Mouse (Mus musculus): ENCODE data around the gene BC025920. TPM values are rescaled to one million over a fixed set of nuclear protein-coding genes. Genes with fewer than 3 reads are reported as not detected.

BC025920 gene
- total and polyA plus RNA-seq, 2 experiments from 2014 or later: 0.44 to 1.7 TPM

GRCm38 (mm10) chr10:81597137-81597950, 8.7 kb upstream of the BC025920 start:
- peak; percentile 16 for ATAC-seq (ENCODE audit: insufficient read depth, low read depth)
- Histone ChIP-seq H3K4me3 (ENCODE audit: low read depth, low read length) (peak overlapping the region; percentile 36), H3K4me1 (ENCODE audit: control insufficient read depth, insufficient read depth) (peaks cover 43% of the 10 kb centered on the region), H3K27ac (ENCODE audit: low read depth) (peak overlapping the region; percentile 68), H3K36me3 (replicated peaks; ENCODE audit: control insufficient read depth, insufficient read depth, low read length) (no peaks in the 10 kb centered on the region), H3K4me2 (ENCODE audit: low read depth, low read length) (peak overlapping the region; percentile 56), H3K9me3 (replicated peaks; ENCODE audit: control insufficient read depth, low read length) (no peaks in the 10 kb centered on the region), H3K9ac (replicated peaks; ENCODE audit: low read depth, low read length) (peak overlapping the region; percentile 25; the same call in 1 of the 2 replicates), H3K27me3 (ENCODE audit: control insufficient read depth, insufficient read depth, low read length) (0 out of 2 replicates have a peak, but pooled peaks cover 8% of the 10 kb centered on the region)
- peak; percentile 44 for DNase-seq (ENCODE audit: low spot score)
- 3% methylated on average over 11 of the region's 12 CpGs for WGBS
- TF ChIP-seq CTCF (IDR thresholded peaks at IDR 0.05; ENCODE audit: low read depth) (no peak), EP300 (IDR thresholded peaks at IDR 0.05; ENCODE audit: low read depth) (no peak)

GRCm38 (mm10) chr10:81598342-81598741, 7.7 kb upstream of the BC025920 start:
- H3K4me3 ChIP-seq (ENCODE audit: low read depth, low read length): no peak overlapping the region
- no peak overlapping the region for H3K27ac ChIP-seq (ENCODE audit: low read depth)
- 0 out of 2 replicates have a peak, but pooled peaks cover 8% of the 10 kb centered on the region for H3K27me3 ChIP-seq (ENCODE audit: control insufficient read depth, insufficient read depth, low read length)
- no peak for DNase-seq (ENCODE audit: low spot score)
- H3K9me3 ChIP-seq (replicated peaks; ENCODE audit: control insufficient read depth, low read length): no peaks in the 10 kb centered on the region
- TF ChIP-seq EP300 (IDR thresholded peaks at IDR 0.05; ENCODE audit: low read depth) (no peak), CTCF (IDR thresholded peaks at IDR 0.05; ENCODE audit: low read depth) (no peak)
- H3K9ac ChIP-seq (replicated peaks; ENCODE audit: low read depth, low read length): no peak overlapping the region
- H3K4me1 ChIP-seq (ENCODE audit: control insufficient read depth, insufficient read depth): peaks cover 43% of the 10 kb centered on the region
- WGBS: 52% methylated on average over 3 of the region's 3 CpGs
- no peaks in the 10 kb centered on the region for H3K36me3 ChIP-seq (replicated peaks; ENCODE audit: control insufficient read depth, insufficient read depth, low read length)
- H3K4me2 ChIP-seq (ENCODE audit: low read depth, low read length): no peak overlapping the region
- no peak for ATAC-seq (ENCODE audit: insufficient read depth, low read depth)

GRCm38 (mm10) chr10:81598871-81599270, 7.2 kb upstream of the BC025920 start:
- WGBS: 57% methylated on average over 6 of the region's 6 CpGs
- H3K4me3 ChIP-seq (ENCODE audit: low read depth, low read length): no peak overlapping the region

GRCm38 (mm10) chr10:81599630-81600029, 6.4 kb upstream of the BC025920 start:
- DNase-seq (ENCODE audit: low spot score) (no peak), ATAC-seq (ENCODE audit: insufficient read depth, low read depth) (no peak)
- no peaks in the 10 kb centered on the region for H3K36me3 ChIP-seq (replicated peaks; ENCODE audit: control insufficient read depth, insufficient read depth, low read length)
- WGBS: 81% methylated on average over 5 of the region's 5 CpGs
- 0 out of 2 replicates have a peak, but pooled peaks cover 8% of the 10 kb centered on the region for H3K27me3 ChIP-seq (ENCODE audit: control insufficient read depth, insufficient read depth, low read length)
- H3K4me2 ChIP-seq (ENCODE audit: low read depth, low read length): no peak overlapping the region
- no peak overlapping the region for H3K9ac ChIP-seq (replicated peaks; ENCODE audit: low read depth, low read length)
- H3K27ac ChIP-seq (ENCODE audit: low read depth): no peak overlapping the region
- no peak for TF ChIP-seq EP300 (IDR thresholded peaks at IDR 0.05; ENCODE audit: low read depth)
- TF ChIP-seq CTCF (IDR thresholded peaks at IDR 0.05; ENCODE audit: low read depth): no peak
- no peak overlapping the region for H3K4me3 ChIP-seq (ENCODE audit: low read depth, low read length)
- H3K4me1 ChIP-seq (ENCODE audit: control insufficient read depth, insufficient read depth): peaks cover 43% of the 10 kb centered on the region
- no peaks in the 10 kb centered on the region for H3K9me3 ChIP-seq (replicated peaks; ENCODE audit: control insufficient read depth, low read length)

More at GRCm38 (mm10) chr10:81598871-81599270, 7.2 kb upstream of the BC025920 start:
- no peak for ATAC-seq (ENCODE audit: insufficient read depth, low read depth)
- Histone ChIP-seq H3K36me3 (replicated peaks; ENCODE audit: control insufficient read depth, insufficient read depth, low read length) (no peaks in the 10 kb centered on the region), H3K27me3 (ENCODE audit: control insufficient read depth, insufficient read depth, low read length) (0 out of 2 replicates have a peak, but pooled peaks cover 8% of the 10 kb centered on the region), H3K4me2 (ENCODE audit: low read depth, low read length) (no peak overlapping the region), H3K4me1 (ENCODE audit: control insufficient read depth, insufficient read depth) (peaks cover 43% of the 10 kb centered on the region), H3K9me3 (replicated peaks; ENCODE audit: control insufficient read depth, low read length) (no peaks in the 10 kb centered on the region), H3K9ac (replicated peaks; ENCODE audit: low read depth, low read length) (no peak overlapping the region), H3K27ac (ENCODE audit: low read depth) (no peak overlapping the region)
- DNase-seq (ENCODE audit: low spot score): no peak
- TF ChIP-seq CTCF (IDR thresholded peaks at IDR 0.05; ENCODE audit: low read depth): no peak
- TF ChIP-seq EP300 (IDR thresholded peaks at IDR 0.05; ENCODE audit: low read depth): no peak

GRCm38 (mm10) chr10:81600096-81600495, 6.0 kb upstream of the BC025920 start:
- H3K4me1 ChIP-seq (ENCODE audit: control insufficient read depth, insufficient read depth): peaks cover 43% of the 10 kb centered on the region
- H3K36me3 ChIP-seq (replicated peaks; ENCODE audit: control insufficient read depth, insufficient read depth, low read length): no peaks in the 10 kb centered on the region
- H3K9me3 ChIP-seq (replicated peaks; ENCODE audit: control insufficient read depth, low read length): no peaks in the 10 kb centered on the region
- H3K27me3 ChIP-seq (ENCODE audit: control insufficient read depth, insufficient read depth, low read length): 0 out of 2 replicates have a peak, but pooled peaks cover 7% of the 10 kb centered on the region
- WGBS: 43% methylated on average over 10 of the region's 10 CpGs
- TF ChIP-seq CTCF (IDR thresholded peaks at IDR 0.05; ENCODE audit: low read depth) (no peak), EP300 (IDR thresholded peaks at IDR 0.05; ENCODE audit: low read depth) (no peak)
- no peak for ATAC-seq (ENCODE audit: insufficient read depth, low read depth)
- H3K27ac ChIP-seq (ENCODE audit: low read depth): peak overlapping the region; percentile 54; the same call in 1 of the 2 replicates
- H3K4me2 ChIP-seq (ENCODE audit: low read depth, low read length): peak overlapping the region; percentile 57; the same call in 1 of the 2 replicates
- no peak overlapping the region for H3K4me3 ChIP-seq (ENCODE audit: low read depth, low read length)
- no peak overlapping the region for H3K9ac ChIP-seq (replicated peaks; ENCODE audit: low read depth, low read length)
- no peak for DNase-seq (ENCODE audit: low spot score)

Measured in heart, postnatal 0 days (tissue).